Mouse (Mus musculus) small intestine, adult 2 months (tissue): ENCODE data around the gene Pdxp.

ENCODE experiments used
- CTCF ChIP-seq: fragments of 200-500 bp; IDR thresholded peaks from 2 replicates; pipeline ENCODE4 v1.5.1; 2012; ENCODE audit warnings: low read depth, mild to moderate bottlenecking, control low read depth, inconsistent platforms, low read length, moderate library complexity, mixed read lengths; ENCODE audit not compliant: insufficient replicate concordance, insufficient read length; ENCODE audit errors: extremely low read depth
- POLR2A ChIP-seq: fragments of 200-500 bp; IDR thresholded peaks from 2 replicates; pipeline ENCODE4 v1.6.1; 2012; ENCODE audit warnings: low read depth, mild to moderate bottlenecking, control low read depth, inconsistent platforms, low read length, moderate library complexity

GRCm38 (mm10) chr15:78923585-78923984 is 9.9 kb downstream of the Pdxp start:
- TF ChIP-seq CTCF (no peak), POLR2A (no peak)
